Mouse (Mus musculus) lung, postnatal 4 days (tissue): ENCODE results near the gene Ppm1l.

Experiments
- DNase-seq, 2 experiments: peaks; one replicate each; pipeline ENCODE4 v3.0.0; 2021

Ppm1l gene

DNA sequence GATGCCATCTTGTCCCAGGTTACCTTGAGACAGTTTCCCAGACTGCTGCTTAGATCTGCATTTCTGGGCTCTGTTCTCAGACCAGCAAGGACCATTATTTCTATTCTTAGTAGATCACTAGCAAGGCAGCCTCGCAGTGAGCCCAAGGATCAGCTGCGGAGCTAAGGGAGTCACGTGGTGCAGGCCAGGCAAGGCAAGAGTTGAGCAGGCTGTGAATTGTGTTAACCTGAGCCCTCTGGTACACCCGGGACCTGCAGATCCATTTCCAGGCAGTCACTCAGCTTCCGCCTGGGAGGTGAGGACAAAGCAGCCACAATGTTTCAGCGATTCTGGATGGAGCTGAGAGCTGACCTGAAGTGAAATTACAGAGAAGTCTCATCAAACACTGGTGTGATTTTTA lies 185.3 kb downstream of the Ppm1l start:
- DNase-seq = no peak

DNA sequence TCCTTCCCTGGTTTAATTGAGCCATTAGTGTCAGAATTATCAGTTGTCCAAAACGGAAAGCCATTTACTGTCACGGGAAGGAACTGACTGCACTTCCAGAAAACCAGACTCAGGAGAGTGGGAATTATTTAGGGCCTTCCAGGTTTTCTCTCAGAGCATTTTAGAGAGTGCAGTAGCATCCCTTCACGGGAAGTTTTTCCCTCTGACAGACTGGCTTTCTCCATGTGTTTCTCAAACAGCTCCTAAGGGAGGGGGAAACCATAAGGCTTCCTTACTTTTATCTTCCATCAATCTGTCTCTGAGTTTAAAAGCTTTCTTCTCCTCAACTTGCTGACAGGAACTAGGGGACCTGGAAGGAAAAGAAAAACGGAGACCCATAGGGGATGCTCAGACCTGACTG lies 185.9 kb downstream of the Ppm1l start:
- DNase-seq = no peak

DNA sequence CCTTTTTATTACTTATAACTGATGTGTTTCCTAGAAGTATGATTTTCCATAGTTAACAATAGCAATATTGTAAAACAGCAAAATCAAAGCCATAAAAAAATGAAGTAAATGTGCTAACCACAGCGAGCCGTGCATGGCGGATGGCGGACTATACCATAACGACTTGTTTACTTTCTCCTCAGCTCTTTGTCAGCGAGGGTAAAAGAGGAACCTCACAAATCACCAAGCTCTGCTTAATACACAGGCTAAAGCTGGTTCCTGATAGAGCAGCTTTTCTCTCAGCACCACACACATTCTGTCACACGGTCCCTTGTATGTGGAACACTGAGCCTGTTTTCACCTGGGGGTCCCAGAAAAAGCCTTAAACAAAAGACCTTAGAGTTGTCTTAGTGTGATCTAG lies 188.4 kb downstream of the Ppm1l start:
- no peak for DNase-seq

DNA sequence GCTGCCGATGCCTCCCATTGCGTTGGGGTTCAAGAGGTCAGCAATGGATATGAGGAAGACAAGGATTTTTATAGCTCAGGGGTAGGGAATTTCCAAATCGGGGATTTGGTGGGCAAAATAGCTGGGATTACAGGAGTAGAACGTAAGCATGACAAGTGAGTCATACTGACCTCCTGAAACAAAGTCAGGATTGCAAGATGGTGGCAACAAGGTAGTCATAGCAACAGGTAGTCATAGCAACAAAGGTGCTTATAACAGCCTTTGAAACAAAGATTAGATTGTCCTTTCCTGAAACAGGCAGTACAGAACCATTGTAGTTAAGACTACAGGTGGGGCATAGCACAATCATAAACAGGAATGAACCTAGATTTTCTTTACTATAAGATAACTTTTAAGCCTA lies 189.7 kb downstream of the Ppm1l start:
- DNase-seq = no peak

DNA sequence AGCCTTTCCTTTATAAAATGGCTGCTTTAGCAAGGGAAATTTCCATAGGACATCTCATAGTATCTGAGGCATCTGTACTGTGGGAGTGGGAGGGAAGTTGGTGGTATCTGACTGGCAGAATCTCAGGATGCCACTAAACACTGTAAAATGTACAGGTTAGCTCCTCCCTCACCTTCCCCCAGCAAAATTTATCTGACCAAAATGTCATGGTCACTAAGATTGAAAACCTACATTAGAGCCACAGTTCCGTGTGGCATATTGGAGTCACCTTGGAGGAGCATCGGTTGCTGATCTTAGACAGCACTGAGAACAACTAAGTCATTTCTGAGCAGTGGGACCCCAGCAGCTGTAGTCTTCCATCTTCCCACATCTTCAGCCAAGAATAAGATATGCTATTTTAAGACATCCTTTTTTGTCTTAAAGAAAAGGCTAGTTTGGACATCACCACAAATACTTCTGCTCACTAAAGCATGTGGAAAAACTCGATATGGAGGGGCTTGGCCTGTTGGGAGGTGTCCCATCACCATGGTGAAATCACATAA lies 192.8 kb downstream of the Ppm1l start:
- DNase-seq = no peak

DNA sequence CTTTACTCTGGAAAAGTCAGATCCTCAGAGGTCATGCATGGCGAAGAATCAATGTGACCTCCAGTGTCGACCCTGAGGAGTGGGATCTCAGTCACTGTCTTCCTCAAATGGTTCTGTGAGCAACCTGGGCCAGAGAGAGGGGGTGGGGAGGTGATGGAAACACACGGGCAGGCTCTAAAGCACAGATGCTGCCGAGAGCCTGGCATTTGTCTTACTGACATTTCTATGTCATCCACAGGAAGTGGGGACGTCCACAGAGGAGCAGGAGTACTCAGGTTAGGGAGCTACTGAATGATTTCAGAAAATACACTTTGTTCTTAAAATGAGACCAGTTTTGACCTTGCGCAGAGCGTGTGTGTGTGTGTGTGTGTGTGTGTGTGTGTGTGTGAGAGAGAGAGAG lies 195.2 kb downstream of the Ppm1l start:
- DNase-seq = no peak

DNA sequence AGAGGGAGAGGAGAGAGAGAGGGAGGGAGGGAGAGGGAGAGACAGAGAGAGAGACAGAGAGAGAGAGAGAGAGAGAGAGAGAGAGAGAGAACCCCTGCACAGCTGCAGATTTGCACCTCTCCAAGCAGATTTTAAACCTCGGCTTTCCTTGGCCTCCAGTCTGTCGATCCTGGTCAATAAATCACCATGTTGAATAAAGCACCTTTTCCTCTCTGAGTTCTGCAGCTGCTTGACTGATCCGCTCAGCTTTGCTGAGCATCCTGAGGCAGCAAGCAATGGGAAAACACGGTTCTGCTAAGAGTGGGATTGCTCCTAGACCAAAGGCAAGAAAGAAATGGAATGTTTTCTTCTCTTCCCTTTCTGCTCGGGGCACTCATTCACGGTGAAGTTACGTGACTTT lies 195.7 kb downstream of the Ppm1l start:
- no peak for DNase-seq

DNA sequence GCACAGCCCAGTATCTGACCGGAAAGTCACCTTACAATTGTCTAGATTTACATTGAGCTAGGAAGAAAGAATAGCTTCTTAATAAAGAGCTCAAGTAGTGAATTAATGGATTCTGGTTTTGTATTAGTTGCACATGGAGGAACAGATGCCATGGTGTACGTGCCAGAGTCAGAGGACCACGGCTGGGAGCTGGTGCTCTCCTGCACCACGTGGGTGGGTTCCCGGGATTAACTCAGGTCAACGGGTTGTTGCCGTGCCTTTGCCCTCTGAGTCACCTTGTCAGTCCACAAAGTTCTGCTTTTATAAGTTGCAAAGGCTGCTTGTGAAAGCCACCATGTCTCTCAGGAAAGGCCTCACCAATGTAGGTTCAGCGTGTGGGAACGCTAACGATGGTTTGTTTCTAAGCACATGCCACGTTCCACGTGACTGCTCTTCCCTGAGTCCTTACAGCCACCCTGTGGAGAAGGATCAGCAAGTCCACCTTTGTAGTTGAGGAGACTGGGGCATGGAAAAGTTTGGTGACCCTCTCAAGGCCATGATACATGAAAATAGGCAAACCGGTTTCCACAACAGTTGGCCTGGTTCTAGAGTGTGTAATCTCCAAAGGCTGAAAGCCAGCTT lies 199.2 kb downstream of the Ppm1l start:
- DNase-seq = no peak

DNA sequence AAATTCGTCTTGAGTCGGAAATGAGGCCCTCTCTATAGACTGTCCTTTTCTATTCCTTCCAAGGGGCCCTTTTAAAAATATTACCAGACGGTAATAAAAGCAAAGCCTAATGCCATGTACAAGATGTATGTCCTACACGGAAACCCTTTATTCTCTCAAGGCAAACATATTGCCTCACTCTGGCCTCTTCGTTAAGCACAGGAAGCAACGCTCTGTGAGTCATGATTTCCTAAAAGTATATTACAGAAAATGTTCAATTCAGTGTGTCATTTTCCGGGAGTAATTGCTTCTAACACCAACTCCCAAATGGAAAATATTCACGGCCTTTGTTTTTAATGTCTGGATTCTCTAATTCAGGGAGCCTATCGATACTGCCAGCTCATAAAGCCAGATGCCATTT lies 202.5 kb downstream of the Ppm1l start:
- DNase-seq = no peak

DNA sequence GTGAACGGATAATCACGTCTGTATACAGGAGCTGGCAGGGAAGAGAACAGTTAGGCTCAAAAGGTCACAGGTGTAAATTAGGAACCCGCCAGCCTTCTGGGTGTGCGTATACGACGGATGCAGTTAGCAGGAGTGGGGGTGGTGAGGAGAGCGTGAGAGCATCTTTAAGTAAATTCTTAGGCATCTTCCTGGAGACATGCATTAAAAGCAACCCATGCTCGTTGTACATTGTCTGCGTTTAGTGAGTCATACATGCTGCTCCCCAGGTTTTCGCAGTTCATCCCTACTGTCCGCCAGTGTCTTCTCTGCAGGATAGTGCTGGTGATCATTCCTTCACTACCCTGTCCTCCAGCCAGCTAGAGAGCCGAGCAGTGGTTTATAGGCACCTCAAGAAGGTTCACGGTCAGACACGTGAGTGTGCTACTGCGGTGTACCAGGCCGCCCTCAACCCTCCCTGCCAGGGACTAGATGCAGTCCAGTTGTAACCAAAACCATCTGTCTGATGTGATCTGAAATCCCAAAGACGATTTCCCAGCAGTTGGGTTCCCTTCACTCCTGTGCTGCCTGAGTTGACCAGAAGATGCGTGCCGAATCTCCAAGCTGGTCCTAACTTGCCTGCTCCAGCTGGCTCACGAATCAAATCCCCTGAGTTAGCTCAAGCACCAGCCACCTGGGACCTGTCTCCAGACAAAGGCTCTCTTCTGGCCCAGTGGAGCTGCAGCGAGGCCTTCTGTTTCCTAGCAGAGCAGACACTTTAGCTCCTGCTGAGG lies 203.3 kb downstream of the Ppm1l start:
- peak in 1 of 2 experiments; percentile 26 for DNase-seq

DNA sequence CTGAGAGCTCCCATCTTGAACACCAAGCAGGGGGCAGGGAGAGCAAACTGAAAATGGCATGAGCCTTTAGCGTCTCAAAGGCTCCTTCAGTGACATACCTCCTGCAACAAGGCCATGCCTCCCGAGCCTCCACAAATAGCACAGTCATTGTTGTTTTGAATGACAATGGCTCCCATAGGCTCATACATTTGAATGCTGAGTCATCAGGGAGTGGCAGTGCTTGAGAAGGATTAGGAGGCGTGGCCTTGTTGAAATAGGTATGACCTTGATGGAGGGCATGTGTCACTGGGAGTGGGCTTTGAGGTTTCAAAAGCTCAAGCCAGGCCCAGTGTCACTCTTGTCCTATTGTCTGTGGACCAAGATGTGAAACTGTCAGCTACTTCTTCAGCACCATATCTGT lies 205.6 kb downstream of the Ppm1l start:
- DNase-seq = no peak

DNA sequence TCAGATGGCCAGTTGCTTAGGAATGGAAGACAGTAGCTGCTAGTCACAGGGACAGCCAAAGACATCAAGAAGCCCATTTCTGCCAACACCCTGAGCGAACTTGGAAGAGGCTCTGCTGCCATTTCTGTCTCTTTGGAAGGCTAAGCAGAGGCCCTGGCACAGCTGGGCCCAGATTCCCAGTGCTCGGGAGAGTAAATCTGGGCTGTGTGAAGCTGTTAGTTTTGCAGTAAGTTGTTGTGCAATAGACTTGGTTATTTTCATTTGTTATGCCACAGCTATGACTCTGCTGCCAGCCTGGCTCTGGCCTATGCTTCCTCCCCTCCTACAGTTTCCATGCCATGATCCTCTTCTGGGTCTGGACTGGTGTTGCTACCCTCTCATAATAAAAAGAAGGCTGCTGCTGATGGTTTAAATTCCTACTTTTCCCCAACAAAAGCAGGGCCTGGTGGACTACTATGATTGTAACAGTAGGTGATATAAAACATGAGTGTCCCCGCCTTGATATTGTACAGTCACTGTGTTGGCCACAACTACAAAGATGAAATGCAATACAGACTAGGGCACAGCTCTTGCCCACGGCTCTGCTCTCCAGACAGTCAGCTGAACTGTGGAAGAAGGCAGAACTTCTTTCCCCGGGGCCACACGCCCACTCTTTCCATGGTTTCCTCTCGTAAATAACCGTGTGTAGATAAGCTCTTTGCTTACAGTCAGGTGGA lies 207.9 kb downstream of the Ppm1l start:
- DNase-seq = peak in 1 of 2 experiments; percentile 40

DNA sequence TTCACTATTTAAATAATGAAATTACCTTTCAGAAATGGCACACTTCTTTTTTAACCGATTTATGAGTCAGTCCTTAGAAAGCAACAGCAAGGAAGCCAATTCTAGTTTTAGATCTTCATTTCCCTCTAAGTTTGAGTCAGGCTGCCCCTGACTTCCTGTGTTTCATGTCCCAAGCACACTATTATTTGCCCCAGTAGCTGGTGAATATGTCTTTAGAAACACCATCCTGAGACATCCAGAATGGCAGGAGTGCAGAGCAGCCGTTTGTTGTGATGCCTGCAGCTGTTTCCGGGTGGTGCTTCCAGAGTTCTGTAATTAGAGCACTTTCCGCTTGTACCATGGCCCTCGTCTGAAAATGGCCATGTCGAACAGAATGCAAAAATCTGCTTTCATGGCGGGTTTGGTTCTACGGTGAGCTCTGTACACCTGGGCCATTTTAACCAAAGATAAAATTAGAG lies 208.4 kb downstream of the Ppm1l start:
- no peak for DNase-seq

DNA sequence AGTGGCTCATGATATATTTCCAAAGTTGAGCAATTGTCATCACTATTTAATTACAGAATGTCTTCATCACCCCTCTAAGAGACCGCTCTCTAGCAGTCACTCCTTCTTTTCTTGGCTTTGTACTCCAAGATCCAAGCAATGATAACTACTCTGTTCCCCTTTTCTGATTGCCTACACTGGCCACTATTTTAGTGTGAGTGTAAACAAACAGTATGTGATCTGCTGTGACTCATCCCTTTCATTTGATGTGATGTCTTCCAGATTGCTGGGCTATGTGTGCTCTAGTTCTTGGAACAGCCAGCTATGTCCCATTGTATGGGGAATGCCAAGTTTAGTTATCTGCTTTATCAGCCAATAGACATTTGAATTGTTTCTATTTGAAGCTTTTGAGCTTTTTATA lies 210.7 kb downstream of the Ppm1l start:
- DNase-seq = no peak

DNA sequence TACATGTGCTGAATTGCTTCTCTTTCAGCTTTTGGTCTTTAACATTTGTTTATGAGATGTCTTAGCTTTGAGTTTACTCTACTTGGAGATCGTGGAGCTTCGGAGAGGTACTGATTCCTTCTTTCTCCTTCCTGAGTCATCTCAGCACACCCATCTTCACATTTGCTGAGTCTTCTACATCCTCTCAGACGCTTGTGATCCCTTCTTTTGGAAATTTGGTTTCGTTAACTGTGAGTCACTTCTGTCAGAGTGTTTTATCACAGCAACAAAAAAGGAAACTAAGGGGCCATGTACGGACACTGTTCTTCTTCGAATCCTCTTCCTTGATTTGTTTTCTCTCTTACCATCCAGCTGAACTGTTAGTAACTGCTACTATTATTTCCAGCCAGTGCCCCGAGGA lies 212.9 kb downstream of the Ppm1l start:
- DNase-seq = no peak

DNA sequence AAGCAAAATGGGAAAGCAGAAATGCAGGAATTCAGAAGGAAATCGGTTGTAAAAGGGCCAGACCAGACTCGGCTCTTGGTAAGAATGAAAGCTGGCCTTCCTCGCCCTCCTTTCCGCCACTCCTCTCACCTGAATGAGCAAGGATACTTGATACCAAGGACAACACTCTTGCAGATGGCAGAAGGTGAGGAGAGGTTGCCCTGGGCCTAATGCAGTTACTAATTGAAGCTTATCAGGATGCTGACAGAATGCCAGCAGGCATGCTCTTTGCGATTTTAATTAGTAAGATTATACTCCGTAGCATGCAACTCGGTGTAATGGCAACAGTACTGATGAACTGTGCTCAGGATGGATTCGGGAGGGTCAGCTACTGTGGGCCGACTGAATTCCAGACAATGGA lies 214.8 kb downstream of the Ppm1l start:
- no peak for DNase-seq

DNA sequence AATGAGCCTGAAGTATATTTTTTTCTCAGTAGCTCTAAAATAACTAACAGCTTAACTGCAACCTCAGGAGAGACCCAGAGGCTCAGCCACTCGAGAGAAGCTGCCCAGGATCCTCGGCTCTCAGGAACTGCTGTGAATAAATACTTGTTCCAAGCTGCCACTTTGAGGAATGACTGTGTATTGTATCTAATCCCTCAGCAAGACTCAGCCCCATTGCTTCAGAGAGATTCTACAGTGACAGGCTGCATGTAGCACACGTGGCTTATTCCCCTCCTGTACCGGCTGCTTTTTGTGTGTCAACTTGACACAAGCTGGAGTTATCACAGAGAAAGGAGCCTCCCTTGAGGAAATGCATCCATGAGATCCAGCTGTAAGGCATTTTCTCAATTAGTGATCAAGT lies 216.0 kb downstream of the Ppm1l start:
- DNase-seq = no peak

DNA sequence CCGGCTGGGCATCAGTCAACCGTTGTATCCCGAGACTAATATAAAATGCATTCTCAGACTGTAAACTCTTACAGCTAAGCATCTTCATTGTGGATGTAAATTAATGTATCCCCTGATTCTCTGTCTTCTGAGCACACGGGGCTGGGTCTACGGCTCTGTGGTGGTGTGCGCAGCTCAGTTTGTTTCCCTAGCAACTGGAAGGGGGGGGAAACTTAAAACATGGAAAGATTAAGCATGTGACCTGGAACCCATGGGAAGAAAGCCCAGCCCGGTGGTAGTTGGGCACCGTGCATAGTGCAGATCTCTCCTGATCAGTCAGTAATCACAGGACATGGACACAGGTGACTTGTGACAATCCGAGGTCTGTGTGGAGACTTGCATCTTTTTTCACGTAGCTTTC lies 218.8 kb downstream of the Ppm1l start:
- no peak for DNase-seq

DNA sequence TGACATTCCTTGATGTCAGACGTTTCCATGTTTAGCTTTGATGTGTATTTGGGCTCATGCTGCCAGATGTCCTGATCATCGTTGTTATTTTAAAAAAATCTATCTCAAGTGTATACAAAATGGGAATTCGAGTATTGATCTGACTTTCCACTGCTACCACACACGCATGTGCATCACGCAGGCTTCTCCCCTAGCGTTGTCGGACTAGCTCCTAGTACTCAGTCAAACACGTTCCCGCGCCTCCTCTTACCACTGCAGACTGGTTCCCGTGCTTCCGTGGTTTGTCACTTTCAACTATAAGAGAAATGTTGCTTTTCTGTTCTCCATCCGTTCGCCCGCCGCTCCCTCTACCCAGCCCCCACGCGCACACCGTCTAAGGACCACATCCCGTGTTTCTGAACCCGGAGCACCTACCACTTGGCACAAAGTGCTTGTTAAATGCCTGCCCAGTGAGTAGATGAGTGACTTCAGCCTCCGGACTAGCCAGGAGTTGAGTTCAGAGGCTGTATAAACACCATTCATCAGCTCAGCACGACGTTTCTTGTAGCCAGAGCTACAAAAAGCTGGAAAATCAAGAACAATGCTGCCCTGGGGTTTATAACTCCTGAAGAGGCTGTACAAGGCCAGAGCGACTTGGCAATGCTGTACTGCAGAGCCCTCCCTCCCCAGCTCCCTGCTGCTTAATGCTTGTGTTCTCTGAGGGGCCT lies 219.4 kb downstream of the Ppm1l start:
- DNase-seq = no peak

DNA sequence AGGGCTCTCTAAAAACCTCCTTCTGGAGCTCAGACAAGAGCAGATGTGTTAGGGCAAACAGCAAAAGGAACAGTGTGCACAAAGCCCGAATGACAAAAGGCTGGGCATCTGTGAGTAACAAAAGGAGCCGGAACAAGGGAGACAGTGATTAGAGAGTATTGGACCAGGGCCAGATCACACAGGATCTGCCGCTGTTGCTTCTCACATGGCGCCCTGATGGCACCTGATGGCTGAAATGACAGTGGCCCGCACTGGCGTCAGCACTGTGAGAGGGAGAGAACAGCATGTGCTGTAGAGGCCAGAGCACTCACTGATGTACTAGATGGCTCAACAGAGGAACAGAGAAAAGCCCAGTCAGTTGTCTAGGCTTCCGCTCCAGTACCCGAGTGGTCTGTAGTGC lies 226.3 kb downstream of the Ppm1l start:
- DNase-seq = no peak

DNA sequence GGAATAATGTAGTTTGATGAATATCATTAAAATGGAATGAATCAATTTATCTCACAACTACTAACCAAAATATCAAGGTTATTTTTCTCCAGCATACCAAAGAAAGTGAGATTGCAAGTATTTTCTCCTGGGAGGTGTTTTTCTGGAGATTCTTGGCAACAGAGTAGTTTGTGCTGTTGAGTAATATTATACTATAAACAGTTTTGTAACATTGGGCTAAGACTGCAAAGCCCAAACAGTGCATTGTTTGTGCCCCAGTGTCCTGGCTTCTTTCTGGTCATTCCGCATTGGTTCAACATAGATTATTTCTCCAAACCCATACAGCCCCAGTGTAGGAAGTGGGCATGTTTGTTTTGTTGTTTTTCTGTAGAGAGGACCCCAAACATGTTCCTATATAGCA lies 227.1 kb downstream of the Ppm1l start:
- no peak for DNase-seq

DNA sequence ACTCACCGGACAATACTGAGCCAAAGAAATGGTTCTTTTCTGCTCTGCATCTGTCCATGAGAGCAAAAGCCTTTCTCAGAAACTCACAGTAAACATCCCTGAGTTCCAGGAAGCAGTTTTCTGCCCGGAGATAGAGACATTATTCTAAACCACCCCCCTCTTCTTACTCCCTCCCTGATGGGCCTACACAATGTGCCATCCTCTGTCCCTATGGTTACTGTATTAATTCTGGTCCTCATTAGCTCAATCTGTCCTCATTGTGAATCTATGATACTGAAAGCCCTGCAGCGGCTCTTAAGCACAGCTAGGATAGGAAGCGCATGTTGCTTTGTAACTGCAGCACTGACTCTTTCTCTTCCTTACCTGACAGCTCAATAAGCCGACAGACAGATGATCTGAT lies 228.4 kb downstream of the Ppm1l start:
- no peak for DNase-seq
